Mouse (Mus musculus): ENCODE measurements around the gene Best1. TPM values are rescaled to one million over a fixed set of nuclear protein-coding genes. Genes with fewer than 3 reads are reported as not detected.

Gene Best1
- total RNA-seq, 2 experiments from 2014 or later: 1.0 to 1.2 TPM

DNA sequence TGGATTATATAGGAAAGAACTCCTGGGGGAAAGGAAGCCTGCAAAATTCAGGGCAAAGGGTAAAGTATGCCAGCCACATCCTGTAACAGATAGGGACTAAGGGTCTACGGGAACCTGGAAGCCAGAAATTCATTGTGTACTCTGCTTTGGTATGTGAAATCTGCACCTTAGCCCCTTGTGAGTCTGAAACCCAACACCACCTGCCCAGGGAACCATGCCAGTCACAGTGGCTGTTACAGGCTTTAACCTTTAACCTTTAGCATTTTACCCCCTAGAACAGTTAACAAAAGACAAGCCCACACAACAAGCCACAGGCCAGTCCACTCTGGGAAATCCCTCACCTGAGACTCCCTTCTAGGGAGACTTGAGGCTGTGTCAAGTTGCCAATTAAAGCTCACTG lies 59.6 kb downstream of the Best1 start:
- DNase-seq (ENCODE audit: low spot score in 2 of 2): no peak
- intact Hi-C loops (cut with DNase I): no loop called here

DNA sequence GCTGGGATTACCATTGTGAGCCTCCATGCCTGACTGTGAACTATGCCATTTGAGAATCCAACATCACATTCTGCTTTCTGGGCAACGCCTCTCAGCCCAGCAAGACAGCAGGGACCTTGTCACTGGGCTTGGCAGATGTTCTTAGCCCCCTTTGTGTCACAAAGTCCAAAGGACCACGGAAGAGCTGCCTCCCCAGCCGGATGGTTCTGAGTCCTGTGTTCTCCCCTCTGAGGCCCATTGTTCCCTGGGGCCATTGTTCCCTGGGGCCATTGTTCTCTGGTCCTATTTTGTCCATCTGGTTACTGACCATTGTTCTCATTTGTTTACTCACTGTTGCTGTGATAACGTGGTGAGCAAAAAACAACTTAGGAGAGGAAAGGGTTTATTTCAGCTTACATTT lies 60.5 kb downstream of the Best1 start:
- DNase-seq (ENCODE audit: low spot score in 2 of 2): no peak
- intact Hi-C loops (cut with DNase I): no loop called here

DNA sequence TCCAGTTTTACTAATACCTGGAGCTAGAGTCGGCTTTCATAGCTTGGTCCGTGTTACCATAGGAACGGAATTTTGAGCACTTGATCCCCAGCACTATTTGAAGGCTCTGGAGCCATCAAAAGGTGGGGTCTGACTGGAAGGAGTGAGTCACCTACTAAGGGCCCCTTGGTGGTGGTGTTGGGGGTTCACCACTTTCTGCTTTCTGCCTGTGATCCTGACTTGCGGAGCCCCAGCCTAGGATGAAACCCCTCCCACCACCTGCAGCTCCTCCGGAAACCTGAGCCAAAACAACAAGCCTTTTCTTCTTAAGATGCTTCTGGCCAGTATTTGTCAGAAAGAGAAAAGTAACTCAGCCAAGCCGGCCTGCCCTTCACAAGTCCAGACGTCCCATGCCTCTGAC lies 61.6 kb downstream of the Best1 start:
- intact Hi-C loops (cut with DNase I): no loop called here
- DNase-seq (ENCODE audit: low spot score in 2 of 2): no peak

DNA sequence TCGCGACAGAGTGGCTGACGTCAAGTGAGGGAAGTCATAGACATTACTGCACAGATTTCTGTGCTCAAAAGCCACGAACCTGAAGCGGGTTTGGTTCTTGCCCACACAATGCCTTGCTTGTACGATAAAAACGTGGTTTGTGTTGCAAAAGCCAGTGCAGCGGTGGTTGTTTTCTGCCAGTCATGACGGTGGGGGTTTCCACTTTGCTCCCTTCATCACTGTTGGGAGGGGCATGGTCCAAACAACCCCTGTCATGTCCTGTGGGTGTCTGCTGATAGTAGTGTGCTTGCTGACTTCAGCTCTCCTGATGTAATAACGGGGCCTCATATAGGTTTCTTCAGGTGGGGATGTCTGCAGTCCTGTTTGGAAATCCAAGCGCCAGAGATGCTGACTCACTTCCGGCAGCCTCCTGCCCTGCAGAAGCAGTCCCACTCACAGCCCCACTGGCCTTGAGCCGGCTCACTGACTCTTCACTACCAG lies 62.6 kb downstream of the Best1 start:
- DNase-seq (ENCODE audit: low spot score in 2 of 2): no peak
- intact Hi-C loops (cut with DNase I): no loop called here

DNA sequence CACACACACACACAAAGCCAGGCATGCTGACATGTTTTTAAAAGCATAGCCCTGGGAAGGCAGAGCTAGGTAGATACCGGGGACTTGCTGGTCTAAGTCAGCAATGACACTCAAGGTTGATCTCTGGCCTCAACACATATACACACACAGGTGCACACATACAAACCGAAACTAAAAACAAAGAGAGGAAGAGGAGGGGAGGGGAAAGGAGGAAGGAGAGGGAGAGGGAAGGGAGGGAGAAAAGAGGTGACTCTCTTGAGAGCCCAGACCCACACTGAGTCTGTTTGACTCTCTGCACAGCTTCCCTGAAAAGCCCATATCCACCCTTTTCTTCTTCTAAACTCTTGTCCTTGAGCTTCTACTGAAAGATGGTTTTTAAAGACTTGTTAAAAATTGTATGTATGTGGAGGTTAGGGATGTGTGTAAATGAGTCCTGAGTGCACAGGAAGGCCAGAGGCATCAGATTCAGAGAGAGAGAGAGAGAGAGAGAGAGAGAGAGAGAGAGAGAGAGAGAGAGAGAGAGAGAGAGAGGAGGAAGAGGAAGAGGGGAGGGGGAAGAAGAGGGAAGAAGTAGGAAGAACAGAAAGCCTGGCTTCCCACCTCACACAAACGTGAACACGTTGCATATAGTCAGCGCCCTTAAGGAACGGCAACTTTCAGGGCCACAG lies 63.1 kb downstream of the Best1 start:
- no peak for DNase-seq (ENCODE audit: low spot score in 2 of 2)
- intact Hi-C loops (cut with DNase I): no loop called here

DNA sequence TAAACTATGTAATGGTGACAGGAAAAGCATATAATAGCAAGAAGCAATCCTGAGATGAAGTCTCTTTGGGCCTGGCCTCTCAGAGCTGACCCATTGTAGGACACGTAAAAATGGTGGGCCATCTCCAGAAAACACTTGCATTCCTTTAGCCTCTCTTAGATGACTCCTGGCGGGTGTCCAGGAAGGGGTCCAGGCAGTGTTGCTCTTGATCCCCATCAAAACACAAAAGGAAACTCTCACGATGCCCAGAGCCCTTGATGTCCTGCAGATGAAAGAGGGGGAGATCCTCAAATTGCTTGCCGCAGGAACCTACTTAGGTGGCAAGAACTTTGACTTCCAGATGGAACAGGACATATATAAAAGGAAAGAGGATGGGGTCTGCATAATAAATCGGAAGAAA lies 64.0 kb downstream of the Best1 start:
- DNase-seq (ENCODE audit: low spot score in 2 of 2): no peak
- intact Hi-C loops (cut with DNase I): no loop called here

DNA sequence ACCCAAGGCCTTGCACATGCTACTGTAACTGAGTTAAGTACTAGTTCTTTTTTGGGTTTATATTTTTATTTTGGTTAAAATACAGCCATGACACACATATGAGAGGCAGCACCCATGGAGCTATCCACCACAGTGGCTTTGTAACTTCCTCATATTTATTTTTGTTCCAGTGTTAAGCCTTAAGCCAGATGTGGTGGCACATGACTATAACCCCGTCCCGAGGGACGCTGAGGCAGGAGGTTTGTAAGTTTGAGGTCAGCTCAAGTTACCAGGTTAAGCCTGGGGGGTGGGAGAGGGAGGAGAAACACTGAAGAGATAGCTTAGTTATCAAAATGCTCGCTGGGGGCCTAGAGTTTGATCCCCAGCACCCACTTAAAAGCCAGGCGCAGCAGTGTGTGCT lies 64.9 kb downstream of the Best1 start:
- DNase-seq (ENCODE audit: low spot score in 2 of 2): no peak
- intact Hi-C loops (cut with DNase I): no loop called here

Other genes with a start within 250 kb of the Best1 start
- gene Scgb2a2, start 154.1 kb downstream of the Best1 start, total RNA-seq (2021): not detected
- gene Incenp, start 102.1 kb downstream of the Best1 start, total RNA-seq (2021): 10 to 100 TPM; 24.7 to 30.7 TPM
- gene Fth1, start 21.0 kb downstream of the Best1 start, total RNA-seq (2021): 1,000 to 10,000 TPM; 2,116 to 2,547 TPM
- gene Rab3il1, start within 50 bp of the Best1 start, total RNA-seq (2021): 1 to 10 TPM; 8.5 to 9.9 TPM
- 10 to 100 TPM; 26.1 to 29.6 TPM for gene Fads3, start 39.9 kb upstream of the Best1 start, total RNA-seq (2021)
- 100 to 1,000 TPM; 117 to 131 TPM for gene Fads2, start 100.1 kb upstream of the Best1 start, total RNA-seq (2021)
- gene Fads1, start 181.3 kb upstream of the Best1 start, total RNA-seq (2021): 100 to 1,000 TPM; 183 to 192 TPM
- 10 to 100 TPM; 65.4 to 66.1 TPM for gene Tmem258, start 202.4 kb upstream of the Best1 start, total RNA-seq (2021)
- 10 to 100 TPM in 1 of 2 experiments, 1 to 10 TPM in 1; 10.0 to 13.9 TPM for gene Fen1, start 202.5 kb upstream of the Best1 start, total RNA-seq (2021)
- gene Myrf, start 239.1 kb upstream of the Best1 start, total RNA-seq (2021): 10 to 100 TPM; 17.1 to 18.9 TPM

All from left cerebral cortex, postnatal 36 days (tissue).